Mouse (Mus musculus): ENCODE measurements around the gene Dnajc4.

Gene Dnajc4

DNA sequence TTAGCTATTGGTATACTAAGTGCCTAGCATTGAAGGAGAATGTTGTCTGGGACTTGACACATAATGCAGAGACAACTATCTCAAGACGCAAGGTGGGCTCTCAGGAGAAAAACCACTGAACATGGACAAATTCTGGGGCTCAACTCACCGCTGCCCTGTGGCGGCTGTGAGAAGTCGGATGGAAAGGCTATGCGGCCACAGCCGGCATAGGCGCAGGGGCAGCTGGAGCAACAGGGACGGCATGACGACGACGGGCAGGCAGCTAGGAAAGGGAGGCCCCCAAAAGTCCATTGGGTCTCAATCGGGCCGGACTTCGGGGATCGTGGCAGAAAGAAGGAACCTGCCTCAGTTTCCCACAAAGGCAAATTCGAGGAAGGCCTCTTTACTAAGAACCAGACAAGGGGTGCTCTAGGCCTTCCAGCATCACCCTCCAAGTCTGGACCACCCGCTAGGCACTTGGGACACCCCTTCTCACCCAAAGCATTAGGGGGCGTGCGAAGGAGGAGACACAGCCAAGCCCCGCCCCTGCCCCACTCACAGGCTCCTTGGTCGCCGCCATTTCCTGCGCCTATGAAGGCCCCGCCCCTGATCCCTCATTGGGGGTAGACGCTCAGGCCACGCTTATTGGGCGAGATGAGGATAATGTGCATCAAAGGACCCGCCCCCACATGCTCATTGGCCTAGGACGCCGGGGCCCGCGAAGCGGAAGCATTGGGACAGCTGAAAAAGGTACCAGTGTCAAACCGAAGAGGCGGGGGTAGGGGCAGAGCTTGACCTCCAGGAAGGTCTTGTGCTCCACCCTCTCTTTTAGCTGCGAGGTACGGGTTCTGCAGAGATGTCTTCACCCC, at the start of gene Dnajc4:
Gene Dnajc4, minus strand, starts transcription at position 562 of the 848 bp plus-strand sequence.
- DNase-seq (ENCODE audit: extremely low spot score, low spot score) = peak; percentile 96

DNA sequence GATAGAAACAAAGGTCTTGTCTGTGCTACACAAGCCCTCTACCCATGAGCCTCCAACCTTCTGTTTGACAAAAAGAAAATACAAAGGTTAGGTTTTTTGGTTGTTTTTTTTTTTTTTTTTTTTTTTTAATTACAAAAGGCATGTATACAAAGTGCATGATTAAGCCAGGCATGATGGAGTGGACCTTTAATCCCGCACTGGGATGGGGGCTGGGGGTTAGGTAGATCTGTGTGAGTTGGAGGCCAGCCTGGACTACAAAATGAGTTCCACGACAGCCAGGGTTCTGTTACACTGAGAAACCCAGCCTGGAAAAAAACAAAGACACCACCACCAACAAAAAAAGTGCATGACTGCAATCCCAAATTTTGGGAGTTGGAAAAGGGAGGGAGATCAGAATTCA, 48.8 kb upstream of the Dnajc4 start:
- no peak for DNase-seq (ENCODE audit: extremely low spot score, low spot score)

DNA sequence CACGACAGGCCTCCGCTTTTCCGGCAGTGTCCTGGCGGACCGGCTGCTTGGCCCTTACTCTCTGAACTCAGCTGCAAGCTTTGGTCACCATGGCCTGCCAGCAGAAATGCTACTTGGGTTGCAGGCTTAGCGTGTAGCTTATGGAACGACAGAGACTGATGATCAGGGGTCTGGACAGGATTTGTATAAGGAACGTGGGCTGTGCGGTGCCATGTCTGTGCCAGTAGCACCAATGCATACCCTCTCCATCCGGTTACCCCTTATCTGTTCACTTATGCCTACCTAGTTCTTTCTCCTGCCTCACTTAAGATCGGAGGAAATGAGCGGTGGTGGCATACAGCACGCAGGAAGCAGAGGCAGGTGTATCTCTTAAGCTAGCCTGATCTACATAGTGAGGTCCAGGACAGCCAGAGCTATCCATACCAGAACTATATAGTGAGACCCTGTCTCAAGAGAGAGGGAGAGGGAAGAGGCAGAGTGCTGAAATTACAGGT, 48.3 kb upstream of the Dnajc4 start:
- DNase-seq (ENCODE audit: extremely low spot score, low spot score) = no peak

DNA sequence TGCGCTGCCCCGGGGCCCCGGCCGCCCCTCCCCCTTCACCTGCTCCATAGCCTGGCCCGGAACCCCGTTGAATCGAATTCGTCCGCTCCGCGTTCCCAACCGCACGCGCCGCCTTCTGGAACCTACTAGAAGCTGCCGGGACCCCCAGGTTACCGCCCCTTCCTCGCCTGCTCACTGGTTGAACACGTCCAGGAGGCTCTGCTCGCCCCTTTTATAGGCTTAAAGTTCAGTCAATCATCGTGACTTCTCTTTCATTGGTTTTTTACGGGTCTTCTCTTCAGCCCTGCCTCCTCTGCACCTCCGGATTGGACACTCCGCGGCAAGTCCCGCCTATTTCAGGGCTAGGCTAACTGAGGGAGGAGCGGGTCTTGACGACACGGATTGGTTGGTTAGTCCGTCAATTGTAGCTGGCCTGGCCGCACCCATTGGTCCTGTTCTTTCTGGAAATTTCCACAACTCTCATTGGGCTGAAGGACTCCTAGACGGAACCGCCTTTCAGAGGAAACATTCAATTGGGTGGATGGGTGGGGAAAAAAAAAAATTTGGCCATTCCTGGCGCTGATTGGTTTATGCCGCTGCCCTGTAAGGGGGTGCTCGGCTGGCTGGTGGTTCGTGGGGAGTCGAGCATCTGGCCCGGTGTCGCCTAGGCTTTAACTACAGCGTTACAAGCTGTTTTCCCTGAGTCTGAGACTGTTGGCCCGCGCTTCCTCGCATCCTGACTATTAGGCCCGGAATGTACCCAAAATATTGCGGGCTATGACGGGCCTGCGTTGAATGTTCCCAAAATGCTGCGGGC, 47.7 kb upstream of the Dnajc4 start, which contains the start of gene Stip1:
Gene Stip1, minus strand, starts transcription at position 127 of the 796 bp plus-strand sequence.
- peak; percentile 97 for DNase-seq (ENCODE audit: extremely low spot score, low spot score)

- DNase-seq (ENCODE audit: extremely low spot score, low spot score) = peak; percentile 71
These were observed 46.8 kb upstream of the Dnajc4 start for GRCm38 (mm10) chr19:7039088-7039720.

DNA sequence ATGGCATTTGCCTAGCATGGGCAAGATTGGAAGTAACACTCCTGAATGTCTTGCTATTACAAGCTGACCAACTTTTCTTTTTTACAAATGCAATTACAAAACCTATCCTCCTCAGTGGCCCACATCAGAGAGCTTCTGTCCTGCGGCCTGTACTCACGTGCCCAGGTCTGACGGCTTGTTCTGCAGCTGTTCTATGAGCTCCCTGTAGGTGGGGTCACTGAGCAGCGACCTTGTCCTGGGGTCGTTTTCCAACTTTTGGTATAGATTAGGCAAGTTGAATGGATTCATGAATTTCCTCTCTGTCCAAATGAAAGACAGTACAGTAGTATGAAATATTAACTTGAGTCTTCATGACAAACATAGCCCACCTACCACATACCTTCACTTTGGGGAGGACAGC, 41.6 kb upstream of the Dnajc4 start:
- no peak for DNase-seq (ENCODE audit: extremely low spot score, low spot score)

- DNase-seq (ENCODE audit: extremely low spot score, low spot score) = no peak
These were observed 37.2 kb upstream of the Dnajc4 start for GRCm38 (mm10) chr19:7029531-7029930.

DNA sequence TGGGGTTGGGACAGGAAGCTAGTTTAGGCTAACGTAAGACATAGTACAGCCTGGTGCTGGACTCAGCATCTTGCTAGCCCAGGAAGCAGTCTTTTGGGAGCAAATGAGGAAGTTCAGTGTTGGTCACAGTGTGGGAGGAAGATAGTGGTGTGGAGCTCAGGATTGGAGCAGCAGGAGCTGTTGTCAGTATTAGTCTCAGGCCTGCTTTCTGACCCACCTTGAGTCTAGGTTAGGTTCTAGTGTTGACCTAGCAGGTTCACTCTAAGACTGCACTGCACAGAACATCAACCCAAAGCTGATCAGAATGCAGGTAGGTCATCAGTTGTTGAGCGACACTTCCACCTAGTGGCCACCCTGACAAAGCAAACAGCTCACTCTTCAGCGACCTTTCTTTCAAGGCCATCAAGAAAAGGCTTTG, 27.9 kb upstream of the Dnajc4 start:
- peak; percentile 41 for DNase-seq (ENCODE audit: extremely low spot score, low spot score)

DNA sequence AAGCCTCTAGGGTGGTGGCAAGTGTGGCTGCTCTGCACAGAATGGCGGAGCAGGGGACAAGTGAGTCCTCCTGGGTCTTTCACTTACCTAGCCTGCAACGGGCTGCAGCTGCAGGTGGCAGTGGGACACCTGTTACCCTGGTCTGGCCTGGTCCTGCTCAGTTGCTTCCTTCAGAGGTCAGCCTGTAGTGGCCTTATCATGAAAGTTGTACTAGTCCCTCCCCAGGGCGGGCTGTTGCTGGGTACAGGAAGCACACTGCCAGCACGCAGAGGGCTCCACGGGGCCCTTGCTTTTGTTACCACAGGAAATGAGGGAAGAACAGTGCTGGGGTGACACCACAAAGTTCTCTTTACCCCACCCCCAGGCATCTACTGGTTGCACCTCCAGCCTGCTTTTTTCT, 26.8 kb upstream of the Dnajc4 start, which contains the start of gene Fermt3:
Gene Fermt3, minus strand, starts transcription at position 279 of the 400 bp plus-strand sequence.
- no peak for DNase-seq (ENCODE audit: extremely low spot score, low spot score)

DNA sequence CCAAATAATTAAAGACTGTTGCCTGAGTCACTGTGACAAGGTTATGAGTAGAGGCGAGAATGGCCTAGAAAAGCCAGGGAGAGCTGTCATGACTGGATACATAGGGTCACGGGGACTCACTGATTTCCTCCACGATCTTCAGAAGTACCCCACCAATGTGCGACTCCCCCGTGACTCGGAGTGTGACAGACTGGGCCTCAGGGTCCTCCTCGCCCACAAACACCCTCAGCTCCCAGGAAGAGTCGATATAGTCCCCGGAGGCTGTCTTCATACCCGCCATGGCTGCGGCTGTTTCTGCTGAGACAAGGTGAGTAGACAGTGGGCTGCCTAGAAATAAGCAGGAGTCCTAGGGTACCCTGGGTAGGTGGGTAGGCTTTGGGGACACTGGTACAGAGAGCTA, 26.2 kb upstream of the Dnajc4 start:
- no peak for DNase-seq (ENCODE audit: extremely low spot score, low spot score)

GRCm38 (mm10) chr19:7017541-7018457, 25.4 kb upstream of the Dnajc4 start:
- DNase-seq (ENCODE audit: extremely low spot score, low spot score) = no peak

DNA sequence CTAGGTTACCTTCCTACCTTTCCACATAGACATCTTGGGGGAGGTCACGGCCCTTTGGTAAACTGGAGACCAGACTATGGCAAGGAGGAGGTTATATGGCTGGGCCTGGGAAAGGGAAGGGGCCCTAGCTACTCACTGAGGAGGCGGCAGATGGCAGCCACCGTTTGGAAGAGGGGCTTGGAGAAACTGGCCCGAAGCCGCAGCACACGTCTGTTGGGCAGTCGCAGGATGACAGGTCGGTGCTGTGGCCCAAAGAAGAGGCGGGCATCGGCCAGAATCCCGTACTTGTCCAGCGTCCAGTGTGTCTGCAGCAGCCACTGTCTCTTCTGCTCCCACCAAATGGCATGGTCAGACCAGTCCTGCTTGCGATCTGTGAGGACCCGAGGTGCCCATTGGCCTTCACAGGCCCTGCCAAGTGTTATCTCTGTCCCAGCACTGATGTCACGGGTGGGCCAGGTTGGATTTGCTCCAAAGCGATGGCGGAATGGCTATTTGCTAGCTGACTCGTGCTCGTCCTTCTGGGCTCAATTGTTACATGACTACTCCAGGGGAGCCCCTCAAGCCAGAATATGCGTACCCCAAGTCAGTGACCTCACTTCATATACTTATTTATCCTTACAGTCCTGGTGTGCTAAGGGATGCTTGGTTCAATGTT, 22.2 kb upstream of the Dnajc4 start:
- DNase-seq (ENCODE audit: extremely low spot score, low spot score) = no peak

DNA sequence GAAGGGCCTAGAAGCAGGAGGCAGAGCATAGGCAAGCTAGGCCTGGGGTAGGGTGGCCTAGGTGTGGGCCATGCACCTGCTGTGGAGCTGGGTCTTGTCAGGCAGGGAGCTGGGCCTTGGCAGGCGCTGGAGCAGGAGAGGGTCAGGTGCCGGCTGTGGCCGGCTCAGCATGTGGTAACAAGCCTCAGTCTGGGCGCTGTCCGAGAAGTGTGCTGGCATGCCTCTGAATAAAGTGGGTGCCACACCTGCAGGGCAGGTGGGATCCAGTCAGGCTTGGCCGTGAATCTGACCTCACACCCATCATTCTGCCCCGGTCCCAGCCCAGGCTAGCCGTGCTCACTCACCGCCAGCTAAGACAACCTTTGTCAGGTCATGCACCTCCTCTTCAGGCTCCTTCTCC, 21.6 kb upstream of the Dnajc4 start:
- no peak for DNase-seq (ENCODE audit: extremely low spot score, low spot score)

DNA sequence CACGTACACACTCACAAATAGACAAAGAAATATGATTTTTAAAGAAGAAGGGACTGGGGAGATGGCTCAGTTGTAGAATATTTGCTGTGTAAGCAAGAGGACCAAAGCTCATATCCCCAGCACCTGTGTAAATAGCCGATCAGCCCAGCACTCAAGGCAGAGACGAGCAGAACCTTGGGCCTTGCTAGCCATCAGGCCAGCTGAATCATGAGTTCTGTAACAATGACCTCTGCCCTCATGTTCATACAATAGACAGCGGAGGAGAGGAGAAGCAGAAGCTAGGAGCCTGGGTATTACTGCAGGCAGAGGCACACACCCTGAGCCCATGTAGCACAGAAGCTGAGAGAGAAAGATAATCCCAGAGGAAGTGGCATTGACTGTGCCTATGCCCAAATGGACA, 20.1 kb upstream of the Dnajc4 start:
- DNase-seq (ENCODE audit: extremely low spot score, low spot score) = no peak

DNA sequence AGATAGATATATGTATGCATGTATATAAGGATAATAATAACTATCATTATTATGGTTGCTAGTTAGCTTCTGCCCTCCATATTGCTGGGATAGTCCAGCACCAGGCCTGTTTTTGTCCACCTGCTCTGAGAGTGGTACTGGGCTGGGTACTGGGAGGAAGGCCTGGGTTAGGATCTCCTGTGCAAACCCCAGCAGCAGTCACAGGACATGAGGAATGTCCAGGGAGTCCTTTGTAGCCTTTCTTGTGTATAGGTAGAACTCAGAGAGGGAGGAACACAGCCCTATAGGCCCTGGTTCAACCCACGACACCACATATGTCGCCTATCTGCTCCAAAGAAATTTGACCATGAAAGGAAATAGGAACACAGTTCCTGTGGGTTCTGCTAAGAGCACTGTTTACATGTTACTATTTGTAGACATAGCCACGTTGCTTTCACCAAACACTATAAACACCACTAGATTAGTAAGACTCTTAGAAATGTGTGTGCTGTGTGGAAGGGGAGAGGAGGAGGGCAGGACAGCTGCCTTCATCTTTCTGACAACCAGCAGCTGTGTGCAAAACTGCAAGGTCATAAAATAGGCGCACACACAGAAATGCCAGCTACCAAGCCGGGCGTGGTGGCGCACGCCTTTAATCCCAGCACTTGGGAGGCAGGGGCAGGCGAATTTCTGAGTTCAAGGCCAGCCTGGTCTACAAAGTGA, 14.7 kb upstream of the Dnajc4 start:
- no peak for DNase-seq (ENCODE audit: extremely low spot score, low spot score)

DNA sequence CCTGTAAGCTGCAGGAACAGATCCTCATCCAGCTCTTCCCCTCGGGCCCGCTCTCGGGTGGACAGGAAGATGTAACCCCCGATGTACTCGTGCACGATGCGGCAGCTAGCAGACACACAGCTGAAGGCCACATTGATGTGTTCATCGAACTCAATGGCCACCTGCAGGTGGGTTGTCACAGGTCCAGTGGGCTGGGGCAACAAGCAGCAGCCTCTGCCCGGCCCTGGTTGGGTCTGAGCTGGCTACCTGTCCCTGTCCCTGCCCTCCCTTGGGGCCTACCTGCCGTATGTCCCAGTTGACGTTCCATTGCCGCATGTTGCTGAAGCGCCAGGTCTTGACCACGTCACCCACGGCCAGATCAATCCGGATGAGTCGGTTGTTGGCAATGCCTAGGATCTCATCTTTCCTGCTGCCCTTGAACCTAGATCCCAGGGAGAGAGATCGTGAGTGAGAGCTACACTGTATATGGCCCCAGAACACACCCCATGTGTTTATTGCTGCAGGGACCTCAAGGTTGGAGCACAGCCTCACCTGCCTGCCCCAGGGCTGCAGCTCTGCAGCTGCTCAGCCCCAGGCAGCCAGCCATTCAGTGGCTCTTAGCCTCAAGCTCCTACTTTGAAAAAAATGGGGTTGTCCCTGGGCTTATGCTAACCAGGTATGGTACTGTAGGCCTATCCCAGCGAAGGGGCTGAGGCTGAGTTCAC, 7.1 kb upstream of the Dnajc4 start:
- no peak for DNase-seq (ENCODE audit: extremely low spot score, low spot score)

DNA sequence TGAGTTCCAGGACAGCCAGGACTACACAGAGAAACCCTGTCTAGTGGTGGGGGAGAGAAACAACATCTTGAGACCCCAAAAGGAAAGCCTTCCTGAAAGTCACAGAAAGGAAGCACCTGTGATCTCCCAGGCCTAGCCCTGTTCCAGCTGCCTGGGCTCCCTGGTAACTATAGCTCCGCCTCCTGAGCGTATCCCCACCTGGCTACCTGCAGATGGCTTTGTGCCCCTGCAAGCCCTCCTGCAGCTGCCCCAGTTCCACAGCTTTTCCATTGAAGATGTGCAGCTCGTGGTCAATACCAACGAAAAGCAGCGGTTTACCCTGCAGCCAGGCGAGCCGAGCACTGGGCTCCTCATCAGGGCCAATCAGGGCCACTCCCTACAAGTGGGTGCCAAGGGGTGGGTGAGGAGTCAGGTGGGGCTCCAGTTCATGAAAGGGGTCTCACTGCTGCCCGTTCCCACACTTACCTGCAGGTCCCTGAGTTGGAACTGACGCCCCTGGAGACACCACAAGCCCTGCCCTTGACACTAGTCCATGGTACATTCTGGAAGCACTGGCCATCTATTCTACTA, 5.4 kb upstream of the Dnajc4 start:
- DNase-seq (ENCODE audit: extremely low spot score, low spot score) = no peak

DNA sequence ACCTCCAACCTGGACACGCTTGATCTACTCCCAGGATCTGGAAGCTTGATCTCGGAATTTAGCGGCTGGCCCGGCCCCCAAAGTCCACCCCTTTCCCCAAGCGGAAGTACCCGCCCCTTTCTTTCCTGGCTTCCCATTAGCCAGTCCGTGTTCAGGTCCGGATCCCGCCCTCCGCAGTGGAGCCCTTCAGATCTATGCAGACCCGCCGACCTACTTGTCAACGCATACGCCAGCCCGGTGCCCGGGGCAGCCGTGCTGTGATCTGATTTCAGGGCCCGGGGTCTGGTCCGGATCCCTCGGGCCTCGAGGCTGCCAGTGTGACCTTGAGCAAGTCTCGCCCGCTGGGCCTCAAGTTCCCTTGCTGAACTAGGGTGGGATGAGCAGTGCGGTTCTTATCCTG, 3.6 kb upstream of the Dnajc4 start, which contains the start of the genes Nudt22 and Trpt1:
Gene Nudt22, minus strand, starts transcription at position 112 of the 400 bp plus-strand sequence.
Gene Trpt1, plus strand, starts transcription at position 126 of the 400 bp plus-strand sequence.
- peak; percentile 86 for DNase-seq (ENCODE audit: extremely low spot score, low spot score)

All from neural tube, embryonic 10.5 days (tissue).